Comparison of ENCODE assay signal across 8 mouse cellular contexts in the genomic region with DNA sequence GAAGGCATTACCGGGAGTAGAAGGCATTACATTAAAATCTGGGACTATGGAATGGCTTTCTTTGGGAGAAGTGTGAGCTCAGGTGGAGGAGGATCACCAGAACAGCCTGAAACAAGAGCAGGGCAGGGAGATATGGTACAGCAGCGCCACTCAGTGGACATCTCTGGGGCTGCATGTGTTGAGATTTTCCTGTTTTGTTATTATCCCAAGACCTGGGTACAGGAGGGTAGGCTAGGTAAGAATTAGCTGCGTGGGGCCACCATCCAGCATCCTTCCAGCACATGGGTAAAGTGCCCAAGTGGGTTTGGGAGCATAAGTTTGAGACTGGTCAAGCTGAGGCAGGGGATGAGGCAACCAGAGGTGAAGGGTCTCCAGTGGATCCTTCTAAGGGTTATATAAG. TPM values are rescaled to one million over a fixed set of nuclear protein-coding genes. Genes with fewer than 3 reads are reported as not detected.
A peak's percentile ranks its signal among the peaks of the same experiment; 100 is the strongest.
DNase-seq lines count a peak whose midpoint lies in the region; ATAC-seq and TF ChIP-seq lines count a peak whose summit lies in the region.

No protein-coding gene starts in this region.

- H3K9ac ChIP-seq in kidney, embryonic 16.5 days (replicated peaks; ENCODE audit: low read length), result no peak overlapping the region
- H3K9ac ChIP-seq in limb, embryonic 12.5 days (replicated peaks), result no peak overlapping the region
- no peak overlapping the region for H3K9ac ChIP-seq in neural tube, embryonic 12.5 days

- no peak overlapping the region for H3K4me3 ChIP-seq in spleen, adult 2 months (ENCODE audit: extremely low read depth, insufficient read depth, insufficient read length)
- H3K4me3 ChIP-seq in kidney, embryonic 16.5 days (ENCODE audit: low read length), result no peak overlapping the region
- no peak overlapping the region for H3K4me3 ChIP-seq in limb, embryonic 12.5 days (replicated peaks)
- H3K4me3 ChIP-seq in neural tube, embryonic 12.5 days, result no peak overlapping the region

- no peaks in the 10 kb centered on the region for H3K4me1 ChIP-seq in spleen, adult 2 months (ENCODE audit: control insufficient read depth, insufficient read depth, insufficient read length)
- H3K4me1 ChIP-seq in kidney, embryonic 16.5 days (ENCODE audit: insufficient read depth, low read length), result no peaks in the 10 kb centered on the region
- H3K4me1 ChIP-seq in limb, embryonic 12.5 days (replicated peaks), result no peaks in the 10 kb centered on the region
- H3K4me1 ChIP-seq in neural tube, embryonic 12.5 days, result no peaks in the 10 kb centered on the region

- no peak overlapping the region for H3K4me2 ChIP-seq in kidney, embryonic 16.5 days (replicated peaks; ENCODE audit: low read depth, low read length)
- H3K4me2 ChIP-seq in limb, embryonic 12.5 days, result no peak overlapping the region
- no peak overlapping the region for H3K4me2 ChIP-seq in neural tube, embryonic 12.5 days (replicated peaks)

- H3K27me3 ChIP-seq in spleen, adult 2 months (ENCODE audit: control insufficient read depth, insufficient read depth, low read length), result no peaks in the 10 kb centered on the region
- no peaks in the 10 kb centered on the region for H3K27me3 ChIP-seq in kidney, embryonic 16.5 days (ENCODE audit: insufficient read depth, low read length)
- no peaks in the 10 kb centered on the region for H3K27me3 ChIP-seq in limb, embryonic 12.5 days
- no peaks in the 10 kb centered on the region for H3K27me3 ChIP-seq in neural tube, embryonic 12.5 days (replicated peaks)

- TF ChIP-seq POLR2A in spleen, adult 2 months (IDR thresholded peaks at IDR 0.05; ENCODE audit: low read depth, low read length), result no peak

- 4% methylated on average over 3 of the region's 3 CpGs for WGBS in spleen, adult 2 months
- WGBS in kidney, embryonic 16.5 days, result 2% methylated on average over 3 of the region's 3 CpGs
- WGBS in limb, embryonic 12.5 days, result 2% methylated on average over 3 of the region's 3 CpGs
- 1% methylated on average over 3 of the region's 3 CpGs for WGBS in neural tube, embryonic 12.5 days

- no peak overlapping the region for H3K27ac ChIP-seq in spleen, adult 2 months (ENCODE audit: insufficient read depth, low read length)
- no peak overlapping the region for H3K27ac ChIP-seq in kidney, embryonic 16.5 days (ENCODE audit: low read length)
- H3K27ac ChIP-seq in limb, embryonic 12.5 days, result no peak overlapping the region
- no peak overlapping the region for H3K27ac ChIP-seq in neural tube, embryonic 12.5 days

- H3K36me3 ChIP-seq in spleen, adult 2 months (ENCODE audit: control insufficient read depth, insufficient read depth, low read length), result no peaks in the 10 kb centered on the region
- no peaks in the 10 kb centered on the region for H3K36me3 ChIP-seq in kidney, embryonic 16.5 days (ENCODE audit: insufficient read depth, low read length)
- H3K36me3 ChIP-seq in limb, embryonic 12.5 days, result no peaks in the 10 kb centered on the region
- H3K36me3 ChIP-seq in neural tube, embryonic 12.5 days, result no peaks in the 10 kb centered on the region

- H3K9me3 ChIP-seq in kidney, embryonic 16.5 days (ENCODE audit: low read length), result no peaks in the 10 kb centered on the region
- no peaks in the 10 kb centered on the region for H3K9me3 ChIP-seq in limb, embryonic 12.5 days
- H3K9me3 ChIP-seq in neural tube, embryonic 12.5 days, result no peaks in the 10 kb centered on the region

- peak; percentile 54; the same call in 1 of the 2 replicates for ATAC-seq in kidney, embryonic 16.5 days (ENCODE audit: low FRiP score, low TSS enrichment)
- peak; percentile 58 for ATAC-seq in limb, embryonic 12.5 days (ENCODE audit: insufficient number of reproducible peaks, insufficient read depth, low FRiP score, low TSS enrichment, low read depth)
- ATAC-seq in neural tube, embryonic 12.5 days (ENCODE audit: low FRiP score, low read depth), result peak; percentile 65

- no peak for DNase-seq in spleen, adult 2 months (ENCODE audit: low read depth in 1 of 2, low spot score in 2 of 2)
- DNase-seq in spleen, adult 12 weeks (ENCODE audit: low spot score), result no peak
- DNase-seq in cerebellum, postnatal 10 days, result peak; percentile 82 to 88
- DNase-seq in frontal cortex, postnatal 36 days (ENCODE audit: low spot score in 2 of 2), result peak; percentile 84 to 86
- peak; percentile 20 for DNase-seq in thymus, postnatal 14 days

- TF ChIP-seq CTCF in spleen, adult 2 months (IDR thresholded peaks at IDR 0.05; ENCODE audit: extremely low read depth, insufficient read depth, insufficient read length, insufficient replicate concordance), result peak; percentile 23; the same call in 1 of the 2 replicates

RNA-seq across cellular contexts. Expression of gene Iqsec3, which starts 59.4 kb away (rescaled TPM):
- not detected in 2 replicates for polyA plus RNA-seq in spleen, adult 2 months (2012; rRNA removed)
- polyA plus RNA-seq in kidney, embryonic 16.5 days (2015; fragmentation: Nextera tagmentation; extraction: Ambion mirVana), result 0.04 and 0.09 TPM in 2 replicates
- polyA plus RNA-seq in limb, embryonic 12.5 days (2016; fragmentation: Nextera tagmentation; extraction: Ambion mirVana), result 0.03 and 0.14 TPM in 2 replicates
- polyA plus RNA-seq in neural tube, embryonic 12.5 days (2016; fragmentation: Nextera tagmentation; extraction: Ambion mirVana), result 7.8 and 7.9 TPM in 2 replicates

Comparison
In these comparisons a context has a peak if more than half of its experiments do, and no peak if none do; other contexts are left out.
1. DNase-seq: peak in cerebellum, postnatal 10 days (2 of 2), frontal cortex, postnatal 36 days (2 of 2) and thymus, postnatal 14 days (single experiment); none in spleen, adult 2 months (0 of 2) and spleen, adult 12 weeks (single experiment).
2. Peak in every context shown above with its lines, with median percentiles within 50 percentile points of each other: ATAC-seq.